Mouse (Mus musculus): Measurements from ENCODE around the gene Lgals12. TPM values are rescaled to one million over a fixed set of nuclear protein-coding genes. Genes with fewer than 3 reads are reported as not detected.

The Lgals12 gene
- not detected for total RNA-seq (2023)

GRCm38 (mm10) chr19:7606801-7607689 is at the start of gene Lgals12:
Gene Lgals12, minus strand, starts transcription at chr19:7607193.

GRCm38 (mm10) chr19:7611942-7612757 is 5.2 kb upstream of the Lgals12 start, which contains the start of gene Hrasls5:
Gene Hrasls5, plus strand, starts transcription at chr19:7612541.

DNA sequence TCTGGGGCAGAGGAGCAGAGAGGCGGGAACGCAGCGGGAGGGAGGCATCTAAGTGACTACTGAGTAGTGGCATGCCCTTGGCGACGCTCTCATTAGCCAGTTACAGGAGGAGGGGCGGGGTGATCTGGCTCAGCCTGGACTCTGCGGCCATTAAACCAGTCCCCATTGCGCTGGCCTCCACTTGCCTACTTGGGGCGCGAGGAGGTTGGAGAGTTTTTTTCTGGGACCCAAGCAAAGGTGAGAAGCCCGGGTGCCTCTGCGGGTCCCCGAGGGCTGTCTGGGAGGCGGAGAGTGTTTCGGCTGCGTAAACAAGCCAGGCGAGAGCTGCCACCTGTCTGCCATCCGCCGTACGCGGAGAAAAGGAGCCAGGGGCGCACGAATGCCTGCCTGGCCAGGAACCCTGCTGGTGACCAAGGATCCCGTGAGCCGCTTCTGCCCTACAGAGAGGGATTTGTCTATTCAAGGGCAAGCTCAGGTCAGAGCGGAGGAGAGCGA is 49.6 kb downstream of the Lgals12 start, which contains the start of gene Pla2g16:
Gene Pla2g16, plus strand, starts transcription at position 132 of the 495 bp plus-strand sequence.

Other genes starting within 250 kb of the Lgals12 start
- 10 to 100 TPM; 15.7 to 21.1 TPM for gene Spindoc, start 224.2 kb downstream of the Lgals12 start, total RNA-seq (2023)
- gene 2700081O15Rik, start 189.6 kb downstream of the Lgals12 start, total RNA-seq (2023): 1 to 10 TPM; 3.2 to 3.4 TPM
- 10 to 100 TPM; 84.6 to 85.5 TPM for gene Rtn3, start 123.9 kb downstream of the Lgals12 start, total RNA-seq (2023)
- 10 to 100 TPM; 45.4 to 49.1 TPM for gene Atl3, start 113.2 kb downstream of the Lgals12 start, total RNA-seq (2023)
- gene Pla2g16, start 49.7 kb downstream of the Lgals12 start, total RNA-seq (2023): 1 to 10 TPM; 8.9 to 9.8 TPM
- not detected for gene Hrasls5, start 5.3 kb upstream of the Lgals12 start, total RNA-seq (2023)
- not detected for gene Slc22a19, start 104.1 kb upstream of the Lgals12 start, total RNA-seq (2023)
- not detected for gene Slc22a26, start 195.5 kb upstream of the Lgals12 start, total RNA-seq (2023)

Data from monocyte, adult 59 days (primary cell).